Mouse (Mus musculus) left cerebral cortex, postnatal 14 days (tissue): ENCODE data around the gene Sgk1. TPM values are rescaled to one million over a fixed set of nuclear protein-coding genes. Genes with fewer than 3 reads are reported as not detected.

Source experiments
- DNase-seq, 2 experiments: peaks; one replicate each; pipeline ENCODE4 v3.0.0; 2021 to 2022; ENCODE audit warnings: low spot score in 2 of 2, mixed read lengths in 1 of 2
- intact Hi-C: fragments of 180-260 bp; cut with DNase I; formaldehyde crosslinking; loops from one replicate; pipeline ENCODE4 v1.15.1; 2025
- total RNA-seq, 2 experiments: library from RNA; stranded (reverse); gene quantifications; 2 replicates each; pipeline ENCODE4 v1.2.3; 2021

Gene Sgk1
- total RNA-seq, 2 experiments from 2014 or later, result 73.2 to 94.7 TPM

DNA sequence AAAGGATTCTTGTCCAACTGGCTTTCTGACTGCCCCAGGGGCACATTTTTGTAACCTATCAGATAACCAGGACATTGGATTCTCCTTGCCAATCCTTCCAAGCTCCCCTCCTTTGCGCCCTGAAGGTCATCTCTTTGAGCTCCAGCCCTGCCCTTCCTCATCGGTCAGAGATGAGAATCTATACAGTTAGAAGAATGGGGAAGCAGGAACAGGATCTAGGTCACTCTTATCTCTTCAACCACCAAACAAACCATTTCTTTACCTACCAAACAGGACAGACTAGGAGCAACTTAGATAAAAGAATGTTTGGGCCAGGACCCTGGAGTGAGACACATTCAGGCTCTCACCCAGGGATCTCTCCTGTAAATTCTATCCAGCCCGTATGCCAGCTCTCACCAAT, 59.3 kb downstream of the Sgk1 start:
- intact Hi-C loops, result no loop called here
- DNase-seq, result no peak

DNA sequence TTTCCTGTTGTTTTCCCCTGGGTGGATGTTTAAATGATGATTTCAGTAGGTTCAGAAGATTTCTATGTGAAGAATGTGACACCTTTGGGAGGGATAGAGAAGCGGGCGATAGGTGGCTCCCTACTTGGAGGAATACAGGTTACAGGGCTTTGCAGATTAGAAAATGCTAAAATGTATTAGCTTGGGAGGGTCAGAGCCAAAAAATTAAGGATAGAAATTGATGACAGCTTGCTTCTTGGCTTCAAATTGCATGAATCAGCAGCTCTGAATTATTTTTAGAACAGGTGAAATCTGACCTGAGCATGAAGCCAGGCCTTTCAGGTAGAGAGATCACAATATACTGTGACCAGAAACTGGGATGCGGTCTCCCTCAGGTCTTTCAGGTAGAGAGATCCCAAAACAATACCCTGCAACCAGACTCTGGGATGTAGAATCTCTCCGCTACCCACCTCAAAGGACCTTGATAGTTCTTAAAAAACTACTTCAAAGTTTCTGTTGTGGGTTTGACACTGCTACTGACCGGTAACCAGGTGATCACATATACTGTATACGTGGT, 61.2 kb downstream of the Sgk1 start:
- DNase-seq, result no peak
- intact Hi-C loops, result no loop called here

GRCm38 (mm10) chr10:21945195-21945594, 63.2 kb downstream of the Sgk1 start:
- intact Hi-C loops, result no loop called here
- no peak for DNase-seq

DNA sequence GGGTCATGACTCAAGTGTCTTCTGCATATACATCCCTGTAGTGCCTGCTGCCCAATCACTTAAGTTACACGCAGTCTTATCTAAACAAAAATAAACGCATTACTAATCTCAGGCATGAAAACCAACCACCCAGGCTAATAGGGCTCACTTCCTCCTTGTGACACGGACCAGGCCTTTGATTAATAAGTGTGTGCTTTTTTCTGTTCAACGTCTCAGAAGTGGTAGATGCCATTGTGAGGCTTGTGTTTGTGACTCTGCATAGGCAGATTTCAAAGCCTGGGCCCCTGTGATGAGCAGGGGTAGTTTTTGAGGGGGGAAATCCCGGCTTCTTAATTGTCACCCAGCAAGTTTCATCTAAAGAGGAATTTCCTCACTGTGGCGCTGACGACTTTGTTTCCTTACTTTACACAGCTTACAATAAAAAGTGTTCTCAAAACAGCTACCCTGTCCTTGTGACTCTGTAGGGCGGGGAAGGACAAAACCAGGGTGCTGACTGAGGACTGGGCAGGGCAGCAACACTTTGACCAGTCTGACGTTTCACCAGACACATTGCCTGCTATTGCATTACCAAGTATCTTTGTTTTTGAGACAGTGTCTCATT, 64.9 kb downstream of the Sgk1 start:
- intact Hi-C loops, result no loop called here

GRCm38 (mm10) chr10:21952520-21952919, 70.5 kb downstream of the Sgk1 start:
- no peak for DNase-seq
- intact Hi-C loops, result no loop called here

More for the DNA sequence above, 64.9 kb downstream of the Sgk1 start:
- DNase-seq, result no peak

GRCm38 (mm10) chr10:21961111-21961510, 79.1 kb downstream of the Sgk1 start:
- DNase-seq, result no peak
- intact Hi-C loops, result no loop called here

DNA sequence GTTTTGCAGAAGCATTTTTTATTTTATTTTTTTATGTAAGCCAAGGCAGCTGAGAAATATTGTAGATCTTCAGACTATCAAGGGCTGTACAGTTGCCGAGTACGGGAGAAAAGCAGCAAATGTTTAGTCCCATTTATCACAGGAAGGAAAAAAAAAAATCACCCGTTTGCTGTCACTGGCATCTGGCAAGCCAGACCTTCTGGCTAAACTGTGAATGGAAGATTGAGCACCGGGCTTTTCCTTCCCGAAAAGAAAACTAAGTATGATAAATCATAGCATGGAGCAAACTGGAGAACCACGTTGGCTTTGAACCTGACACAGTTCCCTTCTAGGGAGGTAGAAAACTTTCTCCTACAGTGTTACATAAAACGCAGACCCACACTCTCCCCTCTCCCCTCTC, 81.0 kb downstream of the Sgk1 start:
- no peak for DNase-seq
- intact Hi-C loops, result no loop called here

DNA sequence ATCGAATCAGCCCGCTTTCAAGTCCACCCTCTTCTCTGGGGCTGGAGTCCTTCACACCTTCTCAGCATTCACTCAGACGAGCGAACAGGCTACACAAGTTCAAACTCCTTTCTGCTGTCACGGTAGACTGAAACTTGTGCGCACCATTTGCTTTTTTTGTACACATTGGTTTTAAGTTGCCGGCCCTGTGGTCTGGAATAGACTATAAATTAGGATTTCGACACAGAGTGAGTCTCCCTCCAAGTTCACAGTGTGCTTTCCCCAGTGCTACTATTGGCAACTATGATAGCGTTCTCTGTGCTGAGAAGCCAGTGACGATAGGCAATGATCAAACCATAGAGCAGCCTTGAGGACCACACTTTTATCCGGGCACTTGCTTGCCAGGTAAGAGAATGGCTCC, 91.7 kb downstream of the Sgk1 start:
- intact Hi-C loops, result no loop called here
- no peak for DNase-seq

GRCm38 (mm10) chr10:21974801-21975200, 92.8 kb downstream of the Sgk1 start:
- intact Hi-C loops, result no loop called here
- no peak for DNase-seq

DNA sequence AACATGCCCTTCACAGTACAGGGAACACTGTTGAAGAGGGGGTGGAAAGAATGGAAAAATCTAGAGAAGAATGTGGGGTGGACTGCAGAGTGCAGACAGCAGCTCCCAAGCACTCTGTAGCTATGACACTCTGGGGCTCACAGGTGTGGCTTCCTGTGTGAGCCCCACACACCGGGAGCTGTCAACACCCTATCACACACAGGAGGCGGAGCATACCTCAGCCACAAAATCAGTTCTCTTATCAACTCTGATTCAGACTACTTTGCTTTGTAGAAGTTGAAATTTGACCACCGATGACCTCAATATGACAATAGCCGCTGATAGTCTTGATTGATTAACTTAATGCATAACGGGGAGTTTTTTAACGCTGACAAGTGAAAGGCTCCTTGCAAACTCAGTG, 93.4 kb downstream of the Sgk1 start:
- DNase-seq, result no peak
- intact Hi-C loops, result no loop called here

GRCm38 (mm10) chr10:21976253-21976652, 94.3 kb downstream of the Sgk1 start:
- no peak for DNase-seq
- intact Hi-C loops, result no loop called here

DNA sequence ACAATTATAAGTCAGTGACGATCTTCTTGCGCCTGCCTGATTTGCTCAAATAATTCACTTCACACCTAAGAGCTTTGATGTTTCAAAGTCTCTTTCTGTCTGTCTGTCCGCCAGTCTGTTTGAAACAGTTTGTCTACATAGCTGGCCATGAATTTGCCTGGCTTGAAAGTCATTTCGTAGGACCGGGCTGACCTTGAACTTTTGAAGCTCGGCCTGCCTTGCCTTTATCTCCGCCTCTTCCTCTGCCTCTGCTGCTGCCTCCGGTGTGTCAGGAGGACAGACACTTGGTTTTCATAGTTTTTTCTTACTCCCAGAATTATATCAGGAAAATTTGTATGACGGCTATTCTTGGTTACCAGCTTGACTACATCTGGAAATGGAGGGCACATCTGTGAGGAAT, 96.4 kb downstream of the Sgk1 start:
- intact Hi-C loops, result no loop called here

DNA sequence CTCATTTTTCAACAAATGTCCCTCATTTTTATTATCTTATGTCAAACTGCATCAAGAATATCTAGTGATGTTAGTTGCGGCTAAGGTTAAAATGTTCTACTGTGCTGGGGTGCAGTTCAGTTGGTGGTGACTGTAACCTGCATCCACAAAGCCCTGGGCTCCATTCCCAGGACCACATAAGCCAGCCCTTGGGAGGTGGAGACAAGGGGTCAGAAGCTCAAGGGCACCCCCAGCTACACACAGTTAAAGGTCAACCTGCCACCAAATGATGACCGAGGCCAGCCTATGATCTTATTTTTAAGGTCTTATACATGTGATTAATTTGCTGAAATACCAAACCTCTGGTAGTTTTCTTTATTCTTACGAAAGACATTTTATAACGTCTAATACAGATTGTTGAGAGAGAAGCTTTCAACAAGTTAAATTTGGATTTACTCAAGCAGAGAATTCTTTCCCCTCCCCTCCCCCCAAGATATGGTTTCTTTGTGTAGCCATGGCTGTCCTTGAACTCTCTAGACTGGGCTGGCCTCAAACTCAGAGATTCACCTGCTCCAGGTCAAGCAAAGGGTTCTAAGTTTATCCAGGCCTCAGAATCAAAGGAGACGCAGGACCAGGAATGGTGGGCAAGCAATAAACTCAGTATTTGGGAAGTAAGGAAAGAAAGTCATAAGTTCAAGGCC, 97.4 kb downstream of the Sgk1 start:
- intact Hi-C loops, result no loop called here
- no peak for DNase-seq

More for the DNA sequence above, 96.4 kb downstream of the Sgk1 start:
- DNase-seq, result no peak

- DNase-seq, result no peak
- intact Hi-C loops, result no loop called here
These were observed 98.9 kb downstream of the Sgk1 start for GRCm38 (mm10) chr10:21980780-21981435.

DNA sequence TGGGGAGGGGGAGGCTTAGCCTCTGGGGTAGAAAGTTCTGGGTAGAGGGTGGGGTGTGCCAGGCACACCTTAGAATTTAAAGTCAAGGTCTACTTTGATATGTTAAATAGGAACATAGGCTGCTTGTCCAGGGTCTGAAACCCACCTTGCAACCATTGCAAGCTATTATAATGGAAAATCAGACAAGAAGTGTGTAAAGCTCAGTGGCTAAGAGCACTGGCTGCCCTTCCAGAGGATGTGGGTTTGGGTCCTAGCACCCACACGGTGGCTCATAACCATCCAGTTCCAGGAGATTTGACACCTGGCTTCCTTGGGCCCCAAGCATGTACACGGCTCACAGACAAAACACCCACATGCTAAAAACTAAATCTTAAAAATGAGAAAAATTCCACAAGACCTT, 100.3 kb downstream of the Sgk1 start:
- no peak for DNase-seq

GRCm38 (mm10) chr10:21988489-21988888, 106.5 kb downstream of the Sgk1 start:
- intact Hi-C loops, result no loop called here
- no peak for DNase-seq

More for the DNA sequence above, 100.3 kb downstream of the Sgk1 start:
- intact Hi-C loops, result no loop called here

DNA sequence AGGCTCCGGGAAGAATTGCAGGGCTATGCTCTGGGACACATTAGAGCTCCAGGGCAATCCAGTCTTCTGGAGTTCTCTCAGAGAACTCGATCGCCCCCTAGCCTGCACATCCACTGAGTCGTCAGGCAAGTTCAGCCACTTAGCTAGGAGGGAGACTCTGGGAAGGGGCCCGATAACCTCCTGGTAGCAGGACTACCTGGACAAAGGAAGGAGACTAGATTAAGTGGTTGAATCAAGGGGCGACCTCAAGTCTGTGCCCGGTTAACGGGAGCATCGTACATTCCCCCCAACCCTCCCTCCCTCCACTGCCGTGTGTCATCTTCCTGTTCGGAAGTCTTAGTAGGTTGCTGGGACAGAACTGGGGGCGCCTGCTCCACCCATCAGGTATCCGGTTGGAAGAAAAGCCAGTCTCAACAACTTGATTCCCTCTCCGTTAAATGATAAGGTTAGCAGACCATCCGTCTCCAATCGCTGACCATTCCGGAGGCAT, 109.4 kb downstream of the Sgk1 start:
- intact Hi-C loops, result loop anchor here (5.0 to 10.0 kb wide), 6 partner anchors 69 to 464 kb away; no protein-coding TSS in a partner anchor

GRCm38 (mm10) chr10:21991986-21992833, 110.2 kb downstream of the Sgk1 start:
- intact Hi-C loops, result loop anchor here (5.0 to 10.0 kb wide), 6 partner anchors 70 to 465 kb away; no protein-coding TSS in a partner anchor
- peak; percentile 40 to 53 for DNase-seq

More for the DNA sequence above, 109.4 kb downstream of the Sgk1 start:
- DNase-seq, result peak; percentile 90 to 91

GRCm38 (mm10) chr10:21992834-21993514, 111.0 kb downstream of the Sgk1 start:
- DNase-seq, result peak; percentile 78 to 82
- intact Hi-C loops, result loop anchor here (5.0 to 10.0 kb wide), 6 partner anchors 71 to 466 kb away; no protein-coding TSS in a partner anchor
